Mouse (Mus musculus) forebrain, embryonic 14.5 days (tissue): ENCODE measurements around the gene Tet1. TPM values are rescaled to one million over a fixed set of nuclear protein-coding genes. Genes with fewer than 3 reads are reported as not detected.

Experiments
- ATAC-seq: fragments of 200-750 bp; cut with Nextera tagmentation; 2 replicates; pipeline ENCODE4 v1.8.0; 2017; ENCODE audit warnings: mild to moderate bottlenecking, moderate library complexity
- DNase-seq: peaks from one replicate; pipeline ENCODE4 v3.0.0-alpha.2; 2015; ENCODE audit warnings: low spot score
- H3K27ac ChIP-seq: fragments of 300-500 bp; sonication (generic); 2 replicates; pipeline ENCODE4 v1.5.1; 2014; ENCODE audit warnings: low read depth, mild to moderate bottlenecking, control low read depth, low read length, moderate library complexity
- H3K27me3 ChIP-seq: fragments of 300-500 bp; sonication (generic); replicated peaks from 2 replicates; pipeline ENCODE4 v1.6.1; 2014; ENCODE audit warnings: low read length, control low read depth, mixed read lengths; ENCODE audit not compliant: control insufficient read depth, insufficient read depth
- H3K36me3 ChIP-seq: fragments of 300-500 bp; sonication (generic); 2 replicates; pipeline ENCODE4 v1.6.1; 2014; ENCODE audit warnings: low read length, control low read depth; ENCODE audit not compliant: control insufficient read depth, insufficient read depth
- H3K4me1 ChIP-seq: fragments of 300-500 bp; sonication (generic); 2 replicates; pipeline ENCODE4 v1.6.1; 2014; ENCODE audit warnings: antibody characterized with exemption, low read length, control low read depth; ENCODE audit not compliant: control insufficient read depth, insufficient read depth
- H3K4me2 ChIP-seq: fragments of 300-500 bp; sonication (generic); 2 replicates; pipeline ENCODE4 v1.6.1; 2014; ENCODE audit warnings: mild to moderate bottlenecking, control low read depth, low read length
- H3K4me3 ChIP-seq: fragments of 300-500 bp; sonication (generic); 2 replicates; pipeline ENCODE4 v1.5.1; 2014; ENCODE audit warnings: low read depth, low read length, control low read depth
- H3K9ac ChIP-seq: fragments of 300-500 bp; sonication (generic); 2 replicates; pipeline ENCODE4 v1.6.1; 2014; ENCODE audit warnings: mild to moderate bottlenecking, low read length, control low read depth, moderate library complexity
- H3K9me3 ChIP-seq: fragments of 300-500 bp; sonication (generic); replicated peaks from 2 replicates; pipeline ENCODE4 v1.6.1; 2016; ENCODE audit warnings: low read length, control low read depth, mixed read lengths; ENCODE audit not compliant: control insufficient read depth
- WGBS: fragments of 180-500 bp; shearing (Covaris S2); extraction: QIAGEN DNeasy Blood & Tissue Kit; methylation state at CpG from one replicate; pipeline ENCODE4 v1.1.7; 2014; 5-methylcytosine and 5-hydroxymethylcytosine counted together
- polyA plus RNA-seq: library from polyadenylated mRNA; unstranded; fragments of >200 nt; fragmentation: Nextera tagmentation; extraction: Ambion mirVana; gene quantifications from 2 replicates; pipeline ENCODE4 v1.2.1, GENCODE M21; 2014

The Tet1 gene
- polyA plus RNA-seq, 1 experiment from 2014 or later, result 25.0 TPM

DNA sequence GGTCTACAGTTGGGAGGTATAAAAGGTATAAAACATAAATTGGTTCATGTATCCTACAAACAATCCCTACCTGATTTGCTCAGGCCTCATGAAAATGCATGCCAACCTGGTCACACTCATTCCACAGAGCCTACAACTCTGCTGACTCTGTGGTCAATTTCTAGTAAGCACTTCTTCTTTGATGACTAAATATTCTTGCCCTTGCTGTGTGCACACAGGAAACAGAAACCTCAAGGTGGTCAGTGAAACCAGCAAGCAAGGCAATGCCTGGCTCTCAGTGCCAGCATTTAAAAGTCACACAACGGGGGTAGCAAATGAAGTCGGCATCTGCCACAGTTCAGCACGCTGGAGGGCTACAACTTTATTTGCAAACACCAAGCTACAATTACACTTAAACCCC lies 45.2 kb downstream of the Tet1 start:
- DNase-seq (no peak), ATAC-seq (no peak)
- no peaks in the 10 kb centered on the region for H3K27me3 ChIP-seq
- H3K36me3 ChIP-seq, result 0 out of 2 replicates have a peak, but pooled peaks cover 4% of the 10 kb centered on the region
- H3K9ac ChIP-seq, result peak overlapping the region; percentile 37
- H3K4me2 ChIP-seq, result peak overlapping the region; percentile 66
- peak overlapping the region; percentile 43 for H3K4me3 ChIP-seq
- peaks cover 21% of the 10 kb centered on the region for H3K4me1 ChIP-seq
- WGBS, result 56% methylated on average over 3 of the region's 3 CpGs
- peak overlapping the region; percentile 21; the same call in 1 of the 2 replicates for H3K27ac ChIP-seq
- H3K9me3 ChIP-seq, result no peaks in the 10 kb centered on the region

DNA sequence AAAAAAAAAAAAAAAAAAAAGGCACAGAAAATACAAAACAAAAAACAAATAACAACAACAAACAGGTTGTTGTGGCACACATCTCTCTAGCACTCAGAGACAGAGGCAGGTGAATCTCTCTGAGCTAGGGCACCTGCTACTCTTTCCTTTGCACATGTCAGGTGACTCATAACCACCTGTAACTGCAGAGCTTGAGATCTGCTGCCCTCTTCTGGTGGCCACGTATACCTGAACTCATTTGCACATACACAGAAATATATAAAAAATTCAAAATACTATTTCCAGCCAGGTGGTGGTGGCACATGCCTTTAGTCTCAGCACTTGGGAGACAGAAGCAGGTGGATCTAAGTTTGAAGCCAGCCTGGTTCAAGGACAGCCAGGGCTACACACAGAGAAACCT lies 46.4 kb downstream of the Tet1 start:
- no peak for DNase-seq
- Histone ChIP-seq H3K36me3 (0 out of 2 replicates have a peak, but pooled peaks cover 4% of the 10 kb centered on the region), H3K4me1 (peaks cover 21% of the 10 kb centered on the region), H3K4me2 (no peak overlapping the region), H3K27me3 (no peaks in the 10 kb centered on the region), H3K9ac (no peak overlapping the region), H3K4me3 (no peak overlapping the region), H3K27ac (no peak overlapping the region), H3K9me3 (no peaks in the 10 kb centered on the region)
- 97% methylated on average over 1 of the region's 1 CpGs for WGBS
- no peak for ATAC-seq

DNA sequence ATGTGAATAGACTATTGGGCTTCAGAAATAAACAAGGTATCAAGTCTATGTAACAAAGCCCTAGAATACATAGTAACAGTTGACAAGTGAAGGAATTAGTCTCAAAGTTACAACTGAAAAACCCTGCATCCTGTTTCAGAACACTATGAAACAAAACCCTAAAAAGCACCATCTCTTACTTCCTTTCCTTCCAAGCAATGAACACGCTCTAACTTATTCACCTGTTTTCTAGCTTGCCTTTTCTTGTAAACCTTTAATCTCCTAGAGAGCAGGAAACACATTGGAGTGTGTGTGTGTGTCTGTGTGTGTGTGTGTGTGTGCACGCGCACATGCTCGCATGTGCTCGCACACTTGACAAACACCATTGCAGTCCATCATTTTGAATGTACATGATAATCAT lies 49.8 kb downstream of the Tet1 start:
- no peak overlapping the region for H3K27ac ChIP-seq
- H3K9ac ChIP-seq, result no peak overlapping the region
- H3K4me3 ChIP-seq, result no peak overlapping the region
- DNase-seq, result no peak
- 0 out of 2 replicates have a peak, but pooled peaks cover 4% of the 10 kb centered on the region for H3K36me3 ChIP-seq
- H3K4me2 ChIP-seq, result no peak overlapping the region
- H3K27me3 ChIP-seq, result no peaks in the 10 kb centered on the region
- H3K9me3 ChIP-seq, result no peaks in the 10 kb centered on the region
- 95% methylated on average over 5 of the region's 5 CpGs for WGBS
- peaks cover 9% of the 10 kb centered on the region; the same call in 1 of the 2 replicates for H3K4me1 ChIP-seq
- no peak for ATAC-seq

DNA sequence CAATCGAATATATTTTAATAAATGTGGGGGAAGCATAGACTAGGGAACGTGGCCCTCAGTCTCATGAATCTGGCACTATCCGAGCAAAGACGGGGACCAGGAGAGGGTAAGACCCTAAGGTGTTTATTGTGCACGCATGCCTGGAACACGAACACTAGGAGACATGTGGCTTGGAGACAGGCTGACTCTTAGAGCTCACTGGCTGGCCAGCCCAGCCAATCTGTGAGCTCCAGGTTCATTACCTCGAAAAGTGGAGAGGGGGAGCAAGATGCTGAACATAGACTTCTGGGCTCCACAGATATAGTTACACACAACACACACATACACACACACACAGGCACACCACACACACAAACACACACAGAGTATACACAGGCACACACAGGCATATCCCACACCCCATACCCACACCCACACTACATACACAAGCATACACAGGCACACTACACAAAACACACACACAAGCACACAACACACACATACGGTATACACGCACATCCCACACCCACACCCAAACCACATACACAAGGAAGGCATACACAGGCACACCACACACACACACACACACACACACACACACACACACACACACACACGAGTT lies 52.0 kb downstream of the Tet1 start:
- no peak overlapping the region for H3K4me2 ChIP-seq
- H3K27ac ChIP-seq, result no peak overlapping the region
- ATAC-seq (no peak), DNase-seq (no peak)
- 0 out of 2 replicates have a peak, but pooled peaks cover 4% of the 10 kb centered on the region for H3K36me3 ChIP-seq
- no peak overlapping the region for H3K9ac ChIP-seq
- H3K9me3 ChIP-seq, result no peaks in the 10 kb centered on the region
- no peak overlapping the region for H3K4me3 ChIP-seq
- 83% methylated on average over 10 of the region's 10 CpGs for WGBS
- no peaks in the 10 kb centered on the region for H3K4me1 ChIP-seq
- no peaks in the 10 kb centered on the region for H3K27me3 ChIP-seq

DNA sequence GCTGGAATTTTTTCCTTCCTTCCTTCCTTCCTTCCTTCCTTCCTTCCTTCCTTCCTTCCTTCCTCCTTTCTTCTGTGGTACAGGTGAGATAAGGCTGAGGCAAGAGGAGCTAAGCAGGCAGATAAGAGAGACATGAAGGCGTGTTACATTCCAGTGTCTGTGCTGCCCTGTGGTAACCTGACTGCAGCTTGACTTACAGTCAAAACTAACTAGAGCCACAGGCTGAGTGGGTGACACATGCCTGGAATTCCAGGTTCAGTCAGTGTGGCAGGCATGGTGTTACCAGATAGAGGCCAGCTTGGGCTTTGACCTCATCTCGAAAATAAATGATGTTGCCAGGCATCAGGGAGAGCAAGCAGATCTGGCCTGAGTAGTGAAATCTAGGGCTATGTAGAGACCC lies 53.8 kb downstream of the Tet1 start:
- WGBS, result 92% methylated on average over 2 of the region's 2 CpGs
- ATAC-seq, result no peak

DNA sequence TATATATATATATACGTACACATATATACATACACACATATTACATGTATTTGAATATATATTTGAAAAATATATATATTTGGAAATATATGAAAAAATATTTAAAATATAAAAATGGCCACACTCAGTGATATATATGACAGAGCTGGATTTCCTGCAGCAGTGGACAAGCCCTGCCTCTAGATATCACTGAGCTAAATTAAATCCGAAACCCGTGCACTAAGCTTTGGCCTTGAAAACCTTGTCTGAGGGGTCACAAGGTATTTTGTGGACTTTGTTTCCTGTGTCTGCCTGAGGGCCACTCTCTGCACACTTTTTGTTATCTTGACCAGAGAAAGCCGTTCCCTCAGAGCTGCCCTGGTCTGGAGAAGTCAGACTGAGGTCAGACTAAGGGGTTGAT lies 54.2 kb downstream of the Tet1 start:
- no peak for ATAC-seq
- Histone ChIP-seq H3K4me3 (no peak overlapping the region), H3K27ac (no peak overlapping the region), H3K9ac (no peak overlapping the region), H3K9me3 (no peaks in the 10 kb centered on the region), H3K4me2 (no peak overlapping the region), H3K4me1 (no peaks in the 10 kb centered on the region), H3K36me3 (no peaks in the 10 kb centered on the region), H3K27me3 (no peaks in the 10 kb centered on the region)
- WGBS, result 88% methylated on average over 4 of the region's 4 CpGs
- DNase-seq, result no peak

More for the DNA sequence above, 53.8 kb downstream of the Tet1 start:
- H3K4me2 ChIP-seq, result no peak overlapping the region
- H3K9ac ChIP-seq, result no peak overlapping the region
- H3K27ac ChIP-seq, result no peak overlapping the region
- DNase-seq, result no peak
- no peak overlapping the region for H3K4me3 ChIP-seq
- no peaks in the 10 kb centered on the region for H3K27me3 ChIP-seq
- no peaks in the 10 kb centered on the region for H3K36me3 ChIP-seq
- H3K4me1 ChIP-seq, result no peaks in the 10 kb centered on the region
- H3K9me3 ChIP-seq, result no peaks in the 10 kb centered on the region

DNA sequence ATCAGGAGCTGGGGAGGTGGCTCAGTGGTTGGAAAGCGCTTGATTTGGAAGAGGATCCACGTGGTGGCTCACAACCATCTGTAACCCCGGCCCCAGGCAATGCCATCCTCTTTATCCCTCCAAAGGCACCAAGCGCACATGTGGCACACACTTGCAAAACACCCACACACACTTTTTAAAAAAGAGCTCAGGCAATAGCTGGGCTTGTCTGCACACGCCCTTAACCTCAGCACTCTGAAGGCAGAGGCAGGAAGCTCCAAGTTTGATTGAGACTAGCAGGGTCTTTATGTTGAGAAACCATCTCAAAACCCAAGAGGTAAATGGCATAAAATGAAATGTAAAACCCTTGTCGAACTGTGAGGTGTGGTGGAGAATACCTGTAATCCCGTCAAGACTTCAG lies 57.2 kb downstream of the Tet1 start:
- Histone ChIP-seq H3K36me3 (no peaks in the 10 kb centered on the region), H3K9ac (no peak overlapping the region), H3K9me3 (no peaks in the 10 kb centered on the region), H3K4me3 (no peak overlapping the region), H3K27me3 (no peaks in the 10 kb centered on the region), H3K4me1 (no peaks in the 10 kb centered on the region), H3K27ac (no peak overlapping the region), H3K4me2 (no peak overlapping the region)
- DNase-seq (no peak), ATAC-seq (no peak)
- 90% methylated on average over 7 of the region's 7 CpGs for WGBS

DNA sequence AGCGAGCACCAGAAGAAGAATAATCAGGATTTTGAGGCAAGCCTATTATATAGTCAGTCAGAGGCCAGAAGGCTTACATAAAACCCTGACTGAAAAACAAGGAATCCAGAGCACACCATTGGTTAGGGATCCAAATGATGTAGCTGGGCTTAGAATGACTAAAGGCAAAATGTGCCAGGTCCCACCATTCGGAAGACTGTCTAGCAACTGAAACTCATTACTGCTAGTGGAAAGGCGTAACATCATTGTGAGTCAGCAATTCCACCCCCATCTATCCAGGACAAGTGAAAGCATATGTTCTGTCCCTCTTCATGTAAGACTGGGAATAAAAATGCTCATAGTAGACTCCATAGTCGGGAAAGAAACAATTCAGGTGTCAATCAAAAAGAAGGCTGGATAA lies 57.8 kb downstream of the Tet1 start:
- Histone ChIP-seq H3K27me3 (no peaks in the 10 kb centered on the region), H3K4me1 (no peaks in the 10 kb centered on the region), H3K9me3 (no peaks in the 10 kb centered on the region), H3K9ac (no peak overlapping the region), H3K4me2 (no peak overlapping the region), H3K36me3 (no peaks in the 10 kb centered on the region), H3K4me3 (no peak overlapping the region), H3K27ac (no peak overlapping the region)
- WGBS, result 68% methylated on average over 4 of the region's 4 CpGs
- DNase-seq (no peak), ATAC-seq (no peak)

DNA sequence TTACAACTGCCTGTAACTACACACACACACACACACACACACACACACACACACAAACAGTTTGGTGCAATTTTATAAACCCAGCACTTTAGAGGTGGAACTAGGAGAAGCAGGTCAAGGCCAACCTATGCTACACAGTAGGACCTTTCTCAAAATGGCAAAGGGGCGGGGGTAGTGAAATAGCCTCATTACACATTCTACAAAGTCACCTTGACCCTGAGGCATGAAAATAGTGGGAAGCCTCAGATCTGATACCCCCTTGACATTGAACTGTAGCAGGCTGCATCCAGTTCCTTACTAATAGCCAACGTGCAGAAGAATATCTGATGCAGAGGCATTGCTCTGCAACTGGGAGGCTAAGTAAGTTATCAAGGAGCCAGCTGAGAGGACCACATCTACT lies 60.0 kb downstream of the Tet1 start:
- Histone ChIP-seq H3K4me1 (no peaks in the 10 kb centered on the region), H3K9me3 (no peaks in the 10 kb centered on the region), H3K36me3 (no peaks in the 10 kb centered on the region), H3K9ac (no peak overlapping the region), H3K27me3 (no peaks in the 10 kb centered on the region), H3K4me2 (no peak overlapping the region), H3K27ac (no peak overlapping the region), H3K4me3 (no peak overlapping the region)
- DNase-seq (no peak), ATAC-seq (no peak)
- WGBS, result 95% methylated on average over 2 of the region's 2 CpGs
